Mouse (Mus musculus): ENCODE measurements at regions not wholly inside any gene's neighbourhood (a gene's known extent, or its start where the extent isn't known, plus 50 kb on each side); places are given as distances from the start of the nearest gene placed in this dataset.

DNA sequence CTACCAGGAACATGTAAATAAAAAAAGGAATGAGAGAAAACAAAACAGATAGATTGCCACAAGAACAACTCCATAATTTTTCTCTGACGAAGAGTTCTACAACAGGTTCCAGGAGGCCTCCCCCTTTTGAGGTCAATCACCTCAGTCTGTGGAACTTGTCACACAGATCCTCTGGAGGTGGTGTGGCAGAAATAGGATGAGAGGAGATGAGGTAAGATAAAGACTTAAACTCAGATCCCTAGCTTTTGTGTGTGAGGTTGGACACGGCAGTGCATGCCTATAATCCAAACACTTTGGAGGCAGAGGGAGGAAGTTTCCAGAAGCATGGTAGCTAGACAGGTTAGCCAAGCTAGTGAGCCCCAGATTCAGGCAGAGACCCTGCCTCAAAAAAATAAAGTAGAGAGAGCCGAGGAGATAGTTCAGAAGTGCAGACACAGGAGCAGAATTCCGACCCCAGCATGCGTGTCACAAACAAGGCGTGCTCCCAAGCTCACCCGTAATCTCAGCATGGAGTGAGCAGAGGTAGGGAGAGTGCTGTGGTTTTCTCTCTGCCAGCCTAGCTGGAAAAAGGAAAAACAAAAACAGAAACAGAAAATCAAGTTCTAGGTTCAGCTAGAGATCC, 115.3 kb upstream of the Cpm start:
- no peak for DNase-seq (ENCODE audit: low read depth)

GRCm38 (mm10) chr10:117512424-117513257, 116.7 kb upstream of the Cpm start:
- no peak for DNase-seq (ENCODE audit: low read depth)

DNA sequence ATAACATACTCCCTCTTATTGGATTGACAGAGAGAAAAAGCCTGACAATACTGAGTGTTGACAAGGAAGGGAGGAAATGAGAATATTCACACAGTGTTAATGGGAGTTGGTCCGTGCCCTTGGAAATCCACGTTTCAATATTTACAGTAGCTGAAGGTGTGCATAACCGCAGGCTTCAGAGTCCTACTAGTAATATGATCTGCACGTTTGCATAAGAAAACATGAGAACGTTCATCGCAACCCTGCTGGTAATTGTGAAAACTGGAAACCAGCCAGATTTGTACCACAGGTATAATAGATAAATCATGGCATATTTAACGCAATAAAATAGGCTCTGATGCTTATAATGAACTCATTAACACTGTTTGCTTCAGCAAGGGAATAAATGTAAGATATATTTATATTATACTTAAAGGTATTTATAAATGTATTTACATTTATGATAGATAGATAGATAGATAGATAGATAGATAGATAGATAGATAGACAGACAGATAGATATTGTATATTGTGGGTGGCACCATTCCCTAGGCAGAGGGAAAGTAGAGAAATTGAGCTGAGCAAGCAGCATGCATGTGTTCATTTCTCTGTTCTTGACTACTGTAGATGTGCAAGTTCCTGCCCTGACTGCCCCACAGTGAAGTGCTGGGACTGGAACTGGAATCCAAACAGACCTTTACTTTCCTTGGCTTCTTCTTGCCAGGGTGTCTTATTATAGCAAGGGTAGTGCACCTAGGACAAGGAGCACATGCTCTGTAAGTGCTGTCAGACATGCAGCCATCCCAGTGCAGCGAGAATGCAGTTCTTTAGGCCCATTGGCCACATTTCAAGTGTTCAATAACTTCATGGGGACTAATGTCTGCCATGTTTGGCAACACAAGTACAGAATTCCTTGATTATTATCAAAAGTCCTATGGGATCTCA, 117.6 kb upstream of the Cpm start:
- DNase-seq (ENCODE audit: low read depth) = no peak

- no peak for DNase-seq (ENCODE audit: low read depth)
These were observed 118.5 kb upstream of the Cpm start for GRCm38 (mm10) chr10:117510529-117511482.

DNA sequence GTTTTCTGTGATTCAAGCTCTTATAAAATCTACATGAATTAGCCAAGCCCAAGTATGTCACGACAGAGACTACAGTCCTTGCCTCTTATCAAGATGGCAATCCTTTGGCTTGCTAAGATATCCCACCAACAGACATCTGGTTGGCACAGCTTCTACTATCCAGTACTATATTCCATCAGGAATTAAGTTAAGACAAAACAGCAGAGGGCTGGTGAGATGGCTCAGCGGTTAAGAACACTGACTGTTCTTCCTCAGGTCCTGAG, 119.1 kb upstream of the Cpm start:
- no peak for DNase-seq (ENCODE audit: low read depth)

- no peak for DNase-seq (ENCODE audit: low read depth)
These were observed 119.7 kb upstream of the Cpm start for GRCm38 (mm10) chr10:117509431-117510223.

DNA sequence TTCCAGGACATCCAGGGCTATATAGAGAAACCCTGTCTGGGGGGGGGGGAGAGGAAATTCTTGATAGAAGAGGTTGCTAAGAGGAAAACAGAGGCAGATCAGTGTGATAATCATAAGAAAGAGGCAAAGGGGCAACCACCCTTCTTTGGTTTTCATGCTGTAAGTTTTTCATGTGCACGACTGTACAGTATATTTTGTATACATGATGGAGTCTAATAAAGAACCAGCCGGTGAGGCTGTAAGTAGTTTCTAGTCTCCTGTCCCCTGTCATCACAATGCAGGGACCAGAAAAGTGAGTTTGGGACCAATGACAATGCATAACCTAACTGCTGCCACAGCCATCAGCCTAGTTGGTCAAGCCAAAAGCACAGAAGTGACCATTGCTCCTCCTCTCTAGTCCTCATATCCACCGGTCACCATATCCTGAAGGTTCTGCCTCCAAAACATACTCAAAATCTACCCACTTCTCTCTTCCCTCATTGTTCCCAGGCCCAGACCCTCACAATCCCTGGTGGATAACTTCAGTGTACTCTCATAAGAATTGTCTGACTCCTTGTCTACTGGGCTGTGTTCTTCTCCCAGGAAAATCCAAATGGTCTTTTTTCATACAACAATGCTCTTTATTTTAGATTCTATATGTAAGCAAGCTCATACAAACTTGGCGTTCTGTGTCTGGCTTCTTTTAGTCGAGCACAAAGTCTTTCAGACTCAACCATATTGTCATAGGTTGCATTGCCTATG, 122.9 kb upstream of the Cpm start:
- no peak for DNase-seq (ENCODE audit: low read depth)

DNA sequence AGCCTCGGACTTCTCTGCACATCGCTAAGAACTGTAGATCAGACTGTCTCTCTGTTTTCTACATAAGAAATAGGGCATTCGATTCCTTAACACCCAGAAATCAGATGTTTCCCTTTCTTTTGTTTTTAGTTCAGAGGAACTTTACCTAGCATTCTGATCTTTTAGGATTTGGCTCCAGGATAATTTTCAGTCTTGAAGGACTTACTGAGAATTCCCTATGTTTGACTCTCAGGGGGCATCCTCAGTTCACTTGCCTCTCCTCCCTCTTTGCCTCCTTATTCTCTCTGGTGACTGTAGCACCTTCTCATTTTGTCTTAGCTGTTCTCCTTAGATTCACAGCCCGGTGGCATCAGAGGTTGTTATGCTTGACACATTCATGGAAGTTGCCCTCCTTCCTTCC, 123.8 kb upstream of the Cpm start:
- no peak for DNase-seq (ENCODE audit: low read depth)

GRCm38 (mm10) chr10:117505057-117505456, 124.2 kb upstream of the Cpm start:
- no peak for DNase-seq (ENCODE audit: low read depth)

DNA sequence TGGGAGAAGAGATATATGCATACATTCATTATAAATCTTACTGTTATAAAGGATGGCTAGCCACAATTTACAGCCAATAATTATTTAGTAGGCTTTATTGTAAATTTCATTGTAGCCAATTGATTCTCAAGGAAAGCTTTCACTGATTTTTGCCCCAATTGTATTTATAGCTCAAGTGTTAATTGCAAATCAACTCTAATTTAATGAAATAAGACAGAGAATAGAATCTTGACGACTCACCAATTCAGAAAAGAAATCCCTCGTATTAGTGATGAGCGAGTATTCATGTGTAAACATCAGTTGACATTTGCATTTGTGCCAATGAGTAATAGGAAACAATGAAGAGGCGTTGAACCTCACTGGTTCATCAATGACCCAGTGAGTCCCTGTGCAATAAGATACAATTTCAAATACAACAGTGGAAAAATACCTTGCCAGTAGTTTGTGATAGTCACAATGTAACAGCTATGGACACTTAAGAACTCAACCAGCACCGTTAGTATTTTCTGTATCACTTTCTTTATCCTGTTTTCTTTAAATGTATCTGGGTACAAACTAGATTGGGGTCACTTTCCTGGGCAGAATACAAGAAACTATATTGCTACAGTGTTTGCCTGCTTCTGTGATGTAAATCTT, 124.6 kb upstream of the Cpsf6 start:
- no peak for DNase-seq (ENCODE audit: low read depth)

DNA sequence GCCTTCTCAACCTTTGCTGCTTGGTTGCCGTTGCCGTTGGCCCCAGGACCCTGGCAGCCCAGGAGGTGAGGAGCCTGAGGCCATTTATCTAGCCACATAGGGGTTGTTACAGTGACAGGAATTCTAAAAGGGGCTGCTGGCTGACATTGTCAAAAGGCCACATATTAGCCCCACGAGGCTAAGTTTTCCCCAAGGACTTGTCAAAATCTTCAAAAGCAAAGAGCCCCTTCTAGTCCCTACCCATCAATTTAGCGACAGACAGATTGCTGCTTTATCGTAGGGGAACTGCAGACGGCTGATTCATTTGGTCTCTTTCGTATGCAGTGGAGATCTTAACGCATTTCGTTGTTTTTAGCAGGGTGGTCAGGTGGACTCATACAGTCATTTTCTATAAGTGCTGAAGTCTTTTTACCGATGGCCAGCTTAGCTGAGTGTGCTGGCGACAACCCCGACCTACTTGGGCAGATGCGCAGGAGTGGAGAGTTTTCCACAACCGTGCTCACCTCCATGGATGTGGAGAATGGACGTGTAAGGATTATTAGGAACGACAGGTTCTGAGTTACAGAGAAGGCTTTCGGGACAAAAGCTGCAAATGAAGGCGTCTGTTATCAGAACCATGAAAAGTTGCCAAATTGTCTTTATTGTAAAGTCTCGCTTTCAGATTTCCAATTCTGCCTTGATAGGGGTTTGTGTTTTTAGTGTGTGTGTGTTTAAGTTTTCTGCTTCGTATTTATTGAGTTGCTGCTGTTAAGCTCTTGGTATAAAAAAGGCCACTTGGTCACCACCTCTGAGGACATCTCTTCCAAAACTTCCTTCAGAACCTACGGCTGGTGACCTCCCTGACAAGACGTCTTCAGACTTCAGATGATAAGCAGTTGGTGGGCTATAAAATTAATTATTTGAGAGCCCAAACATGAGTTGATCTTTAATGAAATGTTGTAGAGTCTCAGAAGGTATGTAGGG, 123.7 kb upstream of the Cpsf6 start:
- DNase-seq (ENCODE audit: low read depth) = no peak

DNA sequence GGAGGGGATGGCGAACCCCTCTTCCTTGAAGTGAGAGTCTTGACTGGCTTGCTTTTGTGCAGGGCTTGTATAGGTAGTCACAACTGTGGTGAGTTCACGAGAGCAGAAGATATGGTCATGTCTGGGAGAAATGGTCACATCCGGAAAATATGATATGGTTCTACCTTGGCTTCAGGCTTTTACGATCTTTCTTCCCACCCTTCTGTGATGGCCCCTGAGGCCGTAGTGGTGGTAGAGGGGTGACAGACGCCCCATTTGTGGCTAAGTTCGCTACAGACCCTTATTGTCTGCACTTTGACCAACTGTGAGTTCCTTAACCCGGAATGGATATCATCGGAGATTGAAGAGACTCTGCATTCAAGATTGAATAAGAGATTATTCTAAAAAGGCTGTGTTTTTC, 122.9 kb upstream of the Cpsf6 start:
- no peak for DNase-seq (ENCODE audit: low read depth)

DNA sequence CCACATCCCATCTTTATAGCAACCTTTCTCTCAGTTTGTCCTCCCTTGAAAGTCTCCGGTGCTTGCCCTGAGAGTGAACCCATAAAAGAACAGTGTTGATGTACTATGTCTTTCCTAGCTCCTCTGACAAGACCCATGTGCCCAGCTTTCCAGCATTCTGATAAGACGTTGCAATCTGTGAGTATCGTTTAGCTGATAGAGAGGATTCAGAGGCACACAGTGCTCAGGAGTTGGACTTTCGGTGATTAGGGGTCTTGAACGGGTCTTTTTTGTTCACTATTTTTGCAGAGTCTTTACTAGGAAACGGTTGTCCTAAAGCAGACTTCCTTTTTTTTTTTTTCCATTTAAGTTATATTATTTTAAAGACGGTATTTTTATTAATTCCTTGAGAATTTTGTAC, 122.3 kb upstream of the Cpsf6 start:
- no peak for DNase-seq (ENCODE audit: low read depth)

- DNase-seq (ENCODE audit: low read depth) = no peak
These were observed 121.6 kb upstream of the Cpsf6 start for GRCm38 (mm10) chr10:117501426-117501825.

GRCm38 (mm10) chr10:117500457-117501108, 120.8 kb upstream of the Cpsf6 start:
- DNase-seq (ENCODE audit: low read depth) = no peak

GRCm38 (mm10) chr10:117499864-117500453, 120.1 kb upstream of the Cpsf6 start:
- no peak for DNase-seq (ENCODE audit: low read depth)

- DNase-seq (ENCODE audit: low read depth) = no peak
These were observed 119.5 kb upstream of the Cpsf6 start for GRCm38 (mm10) chr10:117499177-117499863.
